Comparison of ENCODE assay signal across 7 mouse cellular contexts in genomic region chr2:105224134-105224986, GRCm38 (mm10). TPM values are rescaled to one million over a fixed set of nuclear protein-coding genes. Genes with fewer than 3 reads are reported as not detected.
DNase-seq lines count a peak whose midpoint lies in the region; ATAC-seq lines count a peak whose summit lies in the region.

Gene Them7, plus strand, starts transcription at chr2:105224320.

- H3K27me3 ChIP-seq in heart, embryonic 13.5 days (replicated peaks): peaks cover 41% of the 10 kb centered on the region
- H3K27me3 ChIP-seq in kidney, embryonic 16.5 days (ENCODE audit: insufficient read depth, low read length): no peaks in the 10 kb centered on the region; the same call in 1 of the 2 replicates
- peaks cover 9% of the 10 kb centered on the region for H3K27me3 ChIP-seq in midbrain, embryonic 11.5 days (ENCODE audit: control insufficient read depth, insufficient read depth, low read length)

- peak; percentile 23 to 34 for DNase-seq in adrenal gland, adult 18-20 months (ENCODE audit: low spot score in 2 of 2)
- peak; percentile 87 for DNase-seq in embryo, embryonic 10 days (ENCODE audit: low spot score)
- DNase-seq in midbrain, embryonic 11.5 days (ENCODE audit: low spot score, missing footprints): peak; percentile 90
- DNase-seq in right cerebral cortex, adult 2 months (ENCODE audit: low spot score in 2 of 2): no peak

- peaks cover 50% of the 10 kb centered on the region for H3K4me1 ChIP-seq in heart, embryonic 13.5 days
- peaks cover 39% of the 10 kb centered on the region for H3K4me1 ChIP-seq in kidney, embryonic 16.5 days (ENCODE audit: insufficient read depth, low read length)
- H3K4me1 ChIP-seq in midbrain, embryonic 11.5 days (ENCODE audit: control insufficient read depth, insufficient read depth, low read length): no peaks in the 10 kb centered on the region; the same call in 1 of the 2 replicates

- 3% methylated on average over 38 of the region's 38 CpGs for WGBS in heart, embryonic 13.5 days
- WGBS in kidney, embryonic 16.5 days: 4% methylated on average over 38 of the region's 38 CpGs
- WGBS in midbrain, embryonic 11.5 days: 3% methylated on average over 37 of the region's 38 CpGs

- peak within 1 kb of the TSS; percentile 55 for H3K4me3 ChIP-seq in heart, embryonic 13.5 days
- H3K4me3 ChIP-seq in kidney, embryonic 16.5 days (ENCODE audit: low read length): peak within 1 kb of the TSS; percentile 45
- H3K4me3 ChIP-seq in midbrain, embryonic 11.5 days (ENCODE audit: low read depth, low read length): peak within 1 kb of the TSS; percentile 35

- H3K9ac ChIP-seq in heart, embryonic 13.5 days: peak within 1 kb of the TSS; percentile 80
- peak within 1 kb of the TSS; percentile 60 for H3K9ac ChIP-seq in kidney, embryonic 16.5 days (replicated peaks; ENCODE audit: low read length)
- H3K9ac ChIP-seq in midbrain, embryonic 11.5 days (ENCODE audit: low read length): peak within 1 kb of the TSS; percentile 58

- H3K4me2 ChIP-seq in heart, embryonic 13.5 days: peak within 1 kb of the TSS; percentile 81
- H3K4me2 ChIP-seq in kidney, embryonic 16.5 days (replicated peaks; ENCODE audit: low read depth, low read length): peak within 1 kb of the TSS; percentile 66
- peak within 1 kb of the TSS; percentile 66 for H3K4me2 ChIP-seq in midbrain, embryonic 11.5 days

- H3K9me3 ChIP-seq in heart, embryonic 13.5 days: no peaks in the 10 kb centered on the region
- H3K9me3 ChIP-seq in kidney, embryonic 16.5 days (ENCODE audit: low read length): no peaks in the 10 kb centered on the region
- no peaks in the 10 kb centered on the region for H3K9me3 ChIP-seq in midbrain, embryonic 11.5 days (ENCODE audit: control insufficient read depth, low read length)

- no peaks in the 10 kb centered on the region for H3K36me3 ChIP-seq in heart, embryonic 13.5 days
- no peaks in the 10 kb centered on the region for H3K36me3 ChIP-seq in kidney, embryonic 16.5 days (ENCODE audit: insufficient read depth, low read length)
- H3K36me3 ChIP-seq in midbrain, embryonic 11.5 days (ENCODE audit: control insufficient read depth, insufficient read depth, low read length): no peaks in the 10 kb centered on the region

- ATAC-seq in heart, embryonic 13.5 days (ENCODE audit: extremely low read depth, insufficient number of reproducible peaks, low FRiP score, low TSS enrichment): no peak
- peak; percentile 85 for ATAC-seq in kidney, embryonic 16.5 days (ENCODE audit: low FRiP score, low TSS enrichment)
- ATAC-seq in midbrain, embryonic 11.5 days (ENCODE audit: low FRiP score): peak; percentile 76
- ATAC-seq in CD4-positive, CD25-positive, alpha-beta regulatory T cell, adult 4 months: no peak

- H3K27ac ChIP-seq in heart, embryonic 13.5 days (replicated peaks): no peak within 1 kb of the TSS
- H3K27ac ChIP-seq in kidney, embryonic 16.5 days (ENCODE audit: low read length): peak within 1 kb of the TSS; percentile 20; the same call in 1 of the 2 replicates
- no peak within 1 kb of the TSS for H3K27ac ChIP-seq in midbrain, embryonic 11.5 days (ENCODE audit: low read depth, low read length)

RNA-seq across cellular contexts. Expression of gene Them7, which starts in this region (rescaled TPM):
- under 1 TPM; 0.64 to 0.73 TPM for total RNA-seq in adrenal gland, adult 18-20 months (2021)
- 0.85 and 1.2 TPM in 2 replicates for polyA plus RNA-seq in heart, embryonic 13.5 days (2015; fragmentation: Nextera tagmentation; extraction: Ambion mirVana)
- polyA plus RNA-seq in kidney, embryonic 16.5 days (2015; fragmentation: Nextera tagmentation; extraction: Ambion mirVana): 4.0 and 4.1 TPM in 2 replicates
- 0.16 and 0.17 TPM in 2 replicates for polyA plus RNA-seq in midbrain, embryonic 11.5 days (2014; fragmentation: Nextera tagmentation; extraction: Ambion mirVana)
- polyA plus RNA-seq in CD4-positive, CD25-positive, alpha-beta regulatory T cell, adult 4 months (2017; shearing (Covaris generic)): not detected

Comparison
In these comparisons a context has a peak if more than half of its experiments do, and no peak if none do; other contexts are left out.
1. Peak in DNase-seq in adrenal gland, adult 18-20 months; RNA of the gene not detected or under 1 TPM.
2. Peak in DNase-seq, ATAC-seq, H3K4me3 ChIP-seq, H3K9ac ChIP-seq and H3K4me2 ChIP-seq in midbrain, embryonic 11.5 days; RNA of the gene not detected or under 1 TPM.